Mouse (Mus musculus): ENCODE data around the gene Ppp4r2. TPM values are rescaled to one million over a fixed set of nuclear protein-coding genes. Genes with fewer than 3 reads are reported as not detected.

Gene Ppp4r2
- polyA plus RNA-seq, 1 experiment from 2014 or later, result 32.9 TPM

DNA sequence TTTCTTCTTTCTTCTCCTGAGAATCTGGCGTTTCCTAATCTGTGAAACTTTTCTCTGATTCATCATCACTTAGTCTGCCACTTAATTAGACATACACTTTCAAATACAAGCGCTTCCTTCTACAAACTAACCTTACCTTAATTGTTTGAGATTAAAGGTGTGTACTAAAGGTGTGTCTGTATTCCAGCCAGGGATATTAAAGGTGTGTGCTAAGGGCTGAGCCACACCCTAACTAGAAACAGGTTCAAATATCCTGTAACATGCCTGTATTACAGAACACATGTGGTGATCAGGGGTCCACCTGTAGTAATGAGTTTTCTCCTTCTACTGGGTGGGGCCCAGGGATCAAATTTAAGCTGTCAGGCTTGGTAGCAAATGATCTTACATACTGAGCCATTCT is 12.1 kb upstream of the Ppp4r2 start:
- Histone ChIP-seq H3K9ac (replicated peaks; ENCODE audit: low read depth, low read length) (no peak overlapping the region), H3K27me3 (ENCODE audit: control insufficient read depth, insufficient read depth, low read length) (no peaks in the 10 kb centered on the region), H3K9me3 (ENCODE audit: control insufficient read depth, low read depth, low read length) (no peaks in the 10 kb centered on the region), H3K27ac (ENCODE audit: low read length) (no peak overlapping the region), H3K4me3 (ENCODE audit: low read depth, low read length) (no peak overlapping the region), H3K4me2 (replicated peaks; ENCODE audit: low read depth, low read length) (no peak overlapping the region), H3K36me3 (ENCODE audit: control insufficient read depth, insufficient read depth, low read length) (no peaks in the 10 kb centered on the region), H3K4me1 (ENCODE audit: control insufficient read depth, insufficient read depth, low read length) (no peaks in the 10 kb centered on the region)
- ATAC-seq (ENCODE audit: insufficient number of reproducible peaks, insufficient read depth, low FRiP score, low read depth), result no peak
- 63% methylated on average over 2 of the region's 2 CpGs for WGBS

DNA sequence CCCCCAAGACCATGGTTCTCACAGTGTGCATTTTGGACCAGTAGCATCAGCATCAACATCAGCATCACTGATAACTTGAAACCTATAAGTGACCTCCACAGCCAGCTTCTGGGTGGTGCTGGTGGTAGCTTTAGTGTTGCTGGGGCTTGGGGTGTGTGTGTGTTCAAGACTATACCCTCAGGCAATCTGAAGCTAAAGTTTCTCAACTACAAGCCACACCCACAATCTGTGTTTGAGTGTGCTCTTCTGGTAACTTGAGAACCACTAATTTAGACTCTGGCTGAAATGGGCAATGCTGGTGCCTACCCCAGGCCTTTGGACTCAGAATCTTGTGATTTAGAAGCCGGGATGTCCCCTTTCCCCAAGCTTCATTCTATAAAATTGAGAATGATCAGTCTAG is 10.1 kb upstream of the Ppp4r2 start:
- Histone ChIP-seq H3K9me3 (ENCODE audit: control insufficient read depth, low read depth, low read length) (no peaks in the 10 kb centered on the region), H3K4me1 (ENCODE audit: control insufficient read depth, insufficient read depth, low read length) (no peaks in the 10 kb centered on the region), H3K27ac (ENCODE audit: low read length) (no peak overlapping the region), H3K27me3 (ENCODE audit: control insufficient read depth, insufficient read depth, low read length) (no peaks in the 10 kb centered on the region), H3K4me2 (replicated peaks; ENCODE audit: low read depth, low read length) (no peak overlapping the region), H3K9ac (replicated peaks; ENCODE audit: low read depth, low read length) (no peak overlapping the region), H3K36me3 (ENCODE audit: control insufficient read depth, insufficient read depth, low read length) (no peaks in the 10 kb centered on the region), H3K4me3 (ENCODE audit: low read depth, low read length) (no peak overlapping the region)
- 86% methylated on average over 1 of the region's 1 CpGs for WGBS
- ATAC-seq (ENCODE audit: insufficient number of reproducible peaks, insufficient read depth, low FRiP score, low read depth), result no peak

DNA sequence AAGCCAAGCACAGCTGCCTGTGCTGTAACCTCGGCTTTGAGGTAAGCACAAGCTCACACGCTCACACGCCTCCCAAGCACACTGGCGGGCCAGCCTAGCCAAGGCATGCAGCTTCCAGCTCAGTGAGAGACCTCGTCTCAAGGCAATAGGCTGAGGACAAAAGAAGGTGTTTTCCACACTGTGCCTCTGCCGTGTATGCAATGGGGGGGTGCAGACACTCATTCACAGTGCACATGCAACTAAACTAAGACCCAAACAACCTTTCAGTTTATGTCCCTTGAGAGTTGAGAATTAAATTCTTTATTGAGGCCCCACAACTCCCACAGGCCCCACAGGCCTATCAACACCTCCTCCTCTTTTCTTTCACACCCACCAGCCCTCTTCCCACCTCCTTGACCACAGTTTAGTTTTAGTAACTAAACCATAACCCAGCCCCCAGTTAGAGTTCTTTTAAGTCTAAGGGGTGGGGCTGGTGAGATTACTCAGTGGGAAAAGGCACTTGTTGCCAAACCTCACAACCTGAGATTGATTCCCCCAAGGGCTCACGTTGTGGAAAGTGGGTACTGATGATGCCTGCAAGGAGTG is 8.9 kb upstream of the Ppp4r2 start:
- no peak for ATAC-seq (ENCODE audit: insufficient number of reproducible peaks, insufficient read depth, low FRiP score, low read depth)
- no peaks in the 10 kb centered on the region for H3K9me3 ChIP-seq (ENCODE audit: control insufficient read depth, low read depth, low read length)
- H3K27ac ChIP-seq (ENCODE audit: low read length), result no peak overlapping the region
- no peak overlapping the region for H3K4me2 ChIP-seq (replicated peaks; ENCODE audit: low read depth, low read length)
- no peaks in the 10 kb centered on the region for H3K36me3 ChIP-seq (ENCODE audit: control insufficient read depth, insufficient read depth, low read length)
- H3K4me1 ChIP-seq (ENCODE audit: control insufficient read depth, insufficient read depth, low read length), result no peaks in the 10 kb centered on the region
- H3K27me3 ChIP-seq (ENCODE audit: control insufficient read depth, insufficient read depth, low read length), result no peaks in the 10 kb centered on the region
- H3K4me3 ChIP-seq (ENCODE audit: low read depth, low read length), result no peak overlapping the region
- no peak overlapping the region for H3K9ac ChIP-seq (replicated peaks; ENCODE audit: low read depth, low read length)
- WGBS, result 60% methylated on average over 7 of the region's 7 CpGs

DNA sequence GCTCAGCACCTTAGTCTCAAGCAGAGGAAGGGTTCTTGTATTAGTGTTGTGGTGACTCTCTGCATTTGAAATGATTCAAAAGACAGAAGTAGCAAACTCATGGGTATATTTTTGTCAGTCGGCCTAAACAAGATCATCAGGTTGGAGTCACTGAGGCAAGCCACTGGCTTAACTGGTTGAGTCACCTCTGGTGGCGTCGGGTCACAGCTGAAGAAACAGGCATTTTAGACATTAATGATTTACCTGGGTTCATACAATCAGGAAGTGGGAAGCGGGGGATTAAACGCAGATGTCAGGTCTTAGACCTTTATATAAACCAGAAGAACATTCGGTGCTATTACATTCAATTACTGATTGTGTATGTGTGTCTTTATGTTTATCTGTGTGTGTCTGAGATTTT is 7.4 kb upstream of the Ppp4r2 start:
- WGBS, result 57% methylated on average over 6 of the region's 6 CpGs
- H3K36me3 ChIP-seq (ENCODE audit: control insufficient read depth, insufficient read depth, low read length), result no peaks in the 10 kb centered on the region
- ATAC-seq (ENCODE audit: insufficient number of reproducible peaks, insufficient read depth, low FRiP score, low read depth), result no peak; the same call in 1 of the 2 replicates
- H3K27ac ChIP-seq (ENCODE audit: low read length), result no peak overlapping the region
- H3K27me3 ChIP-seq (ENCODE audit: control insufficient read depth, insufficient read depth, low read length), result no peaks in the 10 kb centered on the region
- H3K4me3 ChIP-seq (ENCODE audit: low read depth, low read length), result no peak overlapping the region
- no peak overlapping the region for H3K9ac ChIP-seq (replicated peaks; ENCODE audit: low read depth, low read length)
- H3K4me1 ChIP-seq (ENCODE audit: control insufficient read depth, insufficient read depth, low read length), result no peaks in the 10 kb centered on the region
- no peaks in the 10 kb centered on the region for H3K9me3 ChIP-seq (ENCODE audit: control insufficient read depth, low read depth, low read length)
- H3K4me2 ChIP-seq (replicated peaks; ENCODE audit: low read depth, low read length), result no peak overlapping the region

DNA sequence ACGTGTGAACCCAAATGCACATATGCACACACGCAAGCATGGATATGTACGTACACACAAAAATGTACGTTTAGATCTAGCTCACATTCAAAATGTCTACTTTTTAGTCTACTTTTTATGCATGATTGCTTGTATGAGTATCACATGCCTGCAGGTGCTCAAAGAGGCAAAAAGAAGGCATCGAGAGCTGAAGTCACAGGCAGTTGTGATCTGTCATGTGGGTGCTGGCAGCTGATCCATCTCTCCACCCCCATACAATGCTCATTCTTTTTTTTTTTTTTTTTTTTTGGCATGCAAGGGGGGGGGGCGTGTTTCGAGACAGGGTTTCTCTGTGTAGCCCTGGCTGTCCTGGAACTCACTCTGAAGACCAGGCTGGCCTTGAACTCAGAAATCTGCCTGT is 4.9 kb upstream of the Ppp4r2 start:
- no peaks in the 10 kb centered on the region for H3K4me1 ChIP-seq (ENCODE audit: control insufficient read depth, insufficient read depth, low read length)
- no peaks in the 10 kb centered on the region for H3K27me3 ChIP-seq (ENCODE audit: control insufficient read depth, insufficient read depth, low read length)
- H3K4me3 ChIP-seq (ENCODE audit: low read depth, low read length), result no peak overlapping the region
- no peaks in the 10 kb centered on the region for H3K36me3 ChIP-seq (ENCODE audit: control insufficient read depth, insufficient read depth, low read length)
- no peak overlapping the region for H3K4me2 ChIP-seq (replicated peaks; ENCODE audit: low read depth, low read length)
- no peak for ATAC-seq (ENCODE audit: insufficient number of reproducible peaks, insufficient read depth, low FRiP score, low read depth)
- no peaks in the 10 kb centered on the region for H3K9me3 ChIP-seq (ENCODE audit: control insufficient read depth, low read depth, low read length)
- H3K9ac ChIP-seq (replicated peaks; ENCODE audit: low read depth, low read length), result no peak overlapping the region
- 92% methylated on average over 7 of the region's 7 CpGs for WGBS
- no peak overlapping the region for H3K27ac ChIP-seq (ENCODE audit: low read length)

DNA sequence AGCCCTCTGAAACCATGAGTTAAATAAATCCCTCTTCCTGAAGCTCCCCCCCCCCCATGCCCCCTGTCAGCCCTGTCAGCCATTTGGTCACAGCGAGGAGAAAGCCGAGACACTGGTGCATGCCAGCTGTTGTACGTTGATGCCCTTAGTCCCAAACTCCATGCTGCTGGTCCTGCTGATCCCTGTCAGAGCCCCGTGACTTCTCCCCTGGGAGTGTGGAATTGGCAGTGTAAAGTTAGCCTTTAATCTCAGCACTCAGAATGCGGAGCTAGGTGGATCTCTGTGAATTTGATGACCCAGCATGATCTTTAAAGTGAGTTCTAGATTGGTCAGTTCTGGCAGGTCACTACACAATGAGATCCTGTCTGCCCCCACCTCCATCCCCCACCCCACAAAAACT is 3.7 kb upstream of the Ppp4r2 start:
- Histone ChIP-seq H3K9me3 (ENCODE audit: control insufficient read depth, low read depth, low read length) (no peaks in the 10 kb centered on the region), H3K9ac (replicated peaks; ENCODE audit: low read depth, low read length) (no peak overlapping the region), H3K27ac (ENCODE audit: low read length) (no peak overlapping the region), H3K36me3 (ENCODE audit: control insufficient read depth, insufficient read depth, low read length) (no peaks in the 10 kb centered on the region), H3K4me1 (ENCODE audit: control insufficient read depth, insufficient read depth, low read length) (no peaks in the 10 kb centered on the region), H3K4me2 (replicated peaks; ENCODE audit: low read depth, low read length) (no peak overlapping the region), H3K27me3 (ENCODE audit: control insufficient read depth, insufficient read depth, low read length) (no peaks in the 10 kb centered on the region), H3K4me3 (ENCODE audit: low read depth, low read length) (no peak overlapping the region)
- WGBS, result 85% methylated on average over 5 of the region's 5 CpGs
- ATAC-seq (ENCODE audit: insufficient number of reproducible peaks, insufficient read depth, low FRiP score, low read depth), result no peak

DNA sequence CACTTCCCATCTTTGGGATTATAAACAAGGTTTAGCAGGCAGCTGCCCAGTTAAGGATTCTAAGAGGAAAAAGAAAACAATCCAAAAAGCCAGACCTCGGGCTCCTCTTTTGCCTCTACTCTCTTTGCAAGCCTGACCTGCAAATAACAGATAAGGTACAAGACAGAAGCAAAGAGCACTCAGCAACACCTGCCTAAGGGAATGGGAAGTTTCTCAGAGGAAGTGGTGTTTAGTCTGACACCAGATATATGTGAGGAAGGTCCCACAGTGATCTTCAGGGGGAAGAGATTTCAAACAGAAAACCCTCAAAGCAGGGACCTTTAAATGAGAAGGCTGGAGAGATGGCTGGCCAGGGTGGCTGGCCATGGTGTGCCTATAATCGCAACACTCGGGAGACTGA is 2.2 kb upstream of the Ppp4r2 start:
- H3K4me3 ChIP-seq (ENCODE audit: low read depth, low read length), result no peak overlapping the region
- ATAC-seq (ENCODE audit: insufficient number of reproducible peaks, insufficient read depth, low FRiP score, low read depth), result no peak
- WGBS, result 72% methylated on average over 3 of the region's 3 CpGs
- H3K9ac ChIP-seq (replicated peaks; ENCODE audit: low read depth, low read length), result no peak overlapping the region
- H3K27me3 ChIP-seq (ENCODE audit: control insufficient read depth, insufficient read depth, low read length), result no peaks in the 10 kb centered on the region
- no peak overlapping the region for H3K4me2 ChIP-seq (replicated peaks; ENCODE audit: low read depth, low read length)
- no peaks in the 10 kb centered on the region for H3K9me3 ChIP-seq (ENCODE audit: control insufficient read depth, low read depth, low read length)
- no peaks in the 10 kb centered on the region for H3K4me1 ChIP-seq (ENCODE audit: control insufficient read depth, insufficient read depth, low read length)
- H3K36me3 ChIP-seq (ENCODE audit: control insufficient read depth, insufficient read depth, low read length), result peaks cover 9% of the 10 kb centered on the region
- no peak overlapping the region for H3K27ac ChIP-seq (ENCODE audit: low read length)

DNA sequence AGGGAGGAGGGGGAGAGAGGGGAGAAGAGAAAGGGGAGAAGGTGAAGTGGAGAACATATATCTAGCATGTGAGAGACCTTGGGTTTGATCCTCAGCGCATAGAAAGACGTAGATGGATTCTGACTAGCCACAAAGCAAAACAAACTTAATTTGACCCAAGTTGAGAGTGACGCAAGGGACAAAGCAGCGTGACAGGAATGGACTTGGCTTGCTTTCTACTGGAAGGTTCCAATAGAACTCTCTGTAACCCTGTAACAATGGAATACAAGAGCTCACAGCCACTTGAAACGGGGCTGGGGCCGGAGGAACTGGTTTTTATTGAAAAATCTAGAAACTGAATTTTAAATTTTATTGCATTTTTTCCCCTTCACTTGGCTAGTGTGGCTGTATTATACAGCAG is 1.7 kb upstream of the Ppp4r2 start:
- ATAC-seq (ENCODE audit: insufficient number of reproducible peaks, insufficient read depth, low FRiP score, low read depth), result no peak
- Histone ChIP-seq H3K27ac (ENCODE audit: low read length) (no peak overlapping the region), H3K4me1 (ENCODE audit: control insufficient read depth, insufficient read depth, low read length) (no peaks in the 10 kb centered on the region), H3K27me3 (ENCODE audit: control insufficient read depth, insufficient read depth, low read length) (no peaks in the 10 kb centered on the region), H3K36me3 (ENCODE audit: control insufficient read depth, insufficient read depth, low read length) (peaks cover 14% of the 10 kb centered on the region), H3K9me3 (ENCODE audit: control insufficient read depth, low read depth, low read length) (no peaks in the 10 kb centered on the region), H3K4me3 (ENCODE audit: low read depth, low read length) (no peak overlapping the region), H3K9ac (replicated peaks; ENCODE audit: low read depth, low read length) (no peak overlapping the region), H3K4me2 (replicated peaks; ENCODE audit: low read depth, low read length) (no peak overlapping the region)
- WGBS, result 80% methylated on average over 6 of the region's 6 CpGs

DNA sequence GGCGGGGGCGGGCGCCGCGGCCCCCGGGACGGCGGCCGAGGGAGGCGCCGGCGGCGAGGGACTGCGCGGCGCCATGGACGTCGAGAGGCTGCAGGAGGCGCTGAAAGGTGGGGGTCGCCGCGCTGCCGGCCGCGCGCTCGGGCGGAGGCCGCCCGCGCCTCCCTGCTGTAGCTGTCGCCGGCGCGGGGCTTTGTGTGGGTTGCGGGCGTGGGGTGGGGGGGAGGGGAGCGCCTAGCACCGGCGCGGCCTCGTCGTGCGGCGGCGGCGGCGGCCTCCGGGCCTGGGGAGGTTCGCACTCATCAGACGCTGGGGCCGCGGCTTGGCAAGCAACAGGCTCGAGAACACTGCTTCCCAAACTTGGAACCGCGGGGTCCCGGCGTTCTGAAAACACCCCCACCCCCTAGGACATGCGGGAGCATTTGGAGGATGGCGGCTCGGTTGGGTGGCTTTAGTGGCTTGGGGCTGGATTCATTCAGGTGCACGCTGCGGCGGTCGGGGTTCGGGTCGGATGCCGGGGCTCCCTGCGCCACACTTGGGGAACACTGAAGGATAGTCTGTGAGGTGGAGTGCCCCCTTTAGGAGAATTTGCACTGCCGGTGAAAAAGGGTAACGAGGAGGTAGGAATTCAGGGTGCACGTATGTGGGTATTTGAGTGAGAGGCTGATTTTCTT is 524 bp downstream of the Ppp4r2 start:
- Histone ChIP-seq H3K4me2 (replicated peaks; ENCODE audit: low read depth, low read length) (peak overlapping the region; percentile 42), H3K9ac (replicated peaks; ENCODE audit: low read depth, low read length) (peak overlapping the region; percentile 78)
- WGBS, result under 1% methylated on average over 45 of the region's 72 CpGs

More for the DNA sequence above, 524 bp downstream of the Ppp4r2 start:
- H3K36me3 ChIP-seq (ENCODE audit: control insufficient read depth, insufficient read depth, low read length), result peaks cover 27% of the 10 kb centered on the region
- peak overlapping the region; percentile 84 for H3K27ac ChIP-seq (ENCODE audit: low read length)
- H3K4me1 ChIP-seq (ENCODE audit: control insufficient read depth, insufficient read depth, low read length), result peaks cover 2% of the 10 kb centered on the region; the same call in 1 of the 2 replicates
- H3K4me3 ChIP-seq (ENCODE audit: low read depth, low read length), result peak overlapping the region; percentile 89
- H3K27me3 ChIP-seq (ENCODE audit: control insufficient read depth, insufficient read depth, low read length), result no peaks in the 10 kb centered on the region
- ATAC-seq (ENCODE audit: insufficient number of reproducible peaks, insufficient read depth, low FRiP score, low read depth), result peak; percentile 74
- no peaks in the 10 kb centered on the region for H3K9me3 ChIP-seq (ENCODE audit: control insufficient read depth, low read depth, low read length)

Data from stomach, embryonic 14.5 days (tissue).